Mouse (Mus musculus) MEL (cell line): ENCODE measurements around the gene Rapgef2. TPM values are rescaled to one million over a fixed set of nuclear protein-coding genes. Genes with fewer than 3 reads are reported as not detected.

Source experiments
- DNase-seq: peaks from one replicate; pipeline ENCODE4 v3.0.0; 2011; ENCODE audit warnings: low read depth, low spot score
- H3K27ac ChIP-seq: 2 replicates; pipeline ENCODE4 v1.5.1; 2012; ENCODE audit warnings: low read depth, mild to moderate bottlenecking, control low read depth, low read length, moderate library complexity; ENCODE audit not compliant: control insufficient read depth
- H3K27me3 ChIP-seq, 2 experiments: fragments of 150-350 bp in 1 of 2; sonication (generic) in 1 of 2; 2 replicates each; pipeline ENCODE4 v1.6.1; 2012; ENCODE audit warnings: low read length in 2 of 2, mild to moderate bottlenecking in 2 of 2, improper control_type of control experiment in 1 of 2, moderate library complexity in 1 of 2; ENCODE audit not compliant: insufficient read depth in 2 of 2, control insufficient read depth in 1 of 2
- H3K36me3 ChIP-seq, 2 experiments: 2 replicates each; pipeline ENCODE4 v1.6.1; 2012 to 2014; ENCODE audit warnings: low read length in 2 of 2, improper control_type of control experiment in 1 of 2, inconsistent platforms in 1 of 2, mild to moderate bottlenecking in 1 of 2; ENCODE audit not compliant: insufficient read depth in 2 of 2, control insufficient read depth in 1 of 2
- H3K4me1 ChIP-seq, 2 experiments: fragments of 150-350 bp in 1 of 2; sonication (generic) in 1 of 2; 2 replicates each; pipeline ENCODE4 v1.6.1; 2012; ENCODE audit warnings: low read length in 2 of 2, improper control_type of control experiment in 1 of 2, mild to moderate bottlenecking in 1 of 2; ENCODE audit not compliant: insufficient read depth in 2 of 2, control insufficient read depth in 1 of 2
- H3K4me3 ChIP-seq, 2 experiments: fragments of 150-350 bp in 1 of 2; sonication (generic) in 1 of 2; 2 replicates each; pipeline ENCODE4 v1.5.1; 2012; ENCODE audit warnings: low read depth in 2 of 2, low read length in 2 of 2, mild to moderate bottlenecking in 2 of 2, moderate library complexity in 2 of 2, control low read depth in 1 of 2, improper control_type of control experiment in 1 of 2; ENCODE audit not compliant: control insufficient read depth in 1 of 2, insufficient read depth in 1 of 2
- H3K79me2 ChIP-seq: 2 replicates; pipeline ENCODE4 v1.6.1; 2012; ENCODE audit warnings: mild to moderate bottlenecking, low read length, moderate library complexity; ENCODE audit not compliant: control insufficient read depth, poor library complexity, insufficient read depth
- H3K9ac ChIP-seq: 2 replicates; pipeline ENCODE4 v1.6.1; 2012; ENCODE audit warnings: low read depth, mild to moderate bottlenecking, control low read depth, low read length, moderate library complexity; ENCODE audit not compliant: control insufficient read depth, poor library complexity, severe bottlenecking
- H3K9me3 ChIP-seq: fragments of 150-350 bp; sonication (generic); replicated peaks from 2 replicates; pipeline ENCODE4 v1.6.1; 2012; ENCODE audit warnings: mild to moderate bottlenecking, low read length, improper control_type of control experiment, moderate library complexity; ENCODE audit not compliant: insufficient read depth
- BHLHE40 ChIP-seq: IDR thresholded peaks from 2 replicates; pipeline ENCODE4 v1.6.1; 2012; ENCODE audit warnings: low read depth, mild to moderate bottlenecking, inconsistent platforms, low read length, improper control_type of control experiment, borderline replicate concordance
- CHD2 ChIP-seq: IDR thresholded peaks from 2 replicates; pipeline ENCODE4 v1.6.1; 2011; ENCODE audit warnings: low read length, improper control_type of control experiment
- CTCF ChIP-seq, 3 experiments: IDR thresholded peaks in 2 of 3; conservative IDR thresholded peaks in 1 of 3; 2 replicates each; pipeline ENCODE4 v1.5.1; 2011 to 2012; ENCODE audit warnings: low read length in 3 of 3, low read depth in 2 of 3, mild to moderate bottlenecking in 2 of 3, improper control_type of control experiment in 1 of 3, inconsistent platforms in 1 of 3, mixed read lengths in 1 of 3, moderate library complexity in 1 of 3; ENCODE audit not compliant: control insufficient read depth in 1 of 3, insufficient read depth in 1 of 3, poor library complexity in 1 of 3, severe bottlenecking in 1 of 3
- E2F4 ChIP-seq: IDR thresholded peaks from 2 replicates; pipeline ENCODE4 v1.6.1; 2011; ENCODE audit warnings: low read depth, low read length, improper control_type of control experiment, borderline replicate concordance
- ELF1 ChIP-seq: IDR thresholded peaks from 2 replicates; pipeline ENCODE4 v1.6.1; 2014; ENCODE audit warnings: low read depth, mild to moderate bottlenecking, inconsistent platforms, low read length, improper control_type of control experiment, moderate library complexity
- EP300 ChIP-seq, 2 experiments: IDR thresholded peaks; 2 replicates each; pipeline ENCODE4 v1.6.1; 2011; ENCODE audit warnings: improper control_type of control experiment in 2 of 2, low read length in 2 of 2, low read depth in 1 of 2, mild to moderate bottlenecking in 1 of 2
- GABPA ChIP-seq: IDR thresholded peaks from 2 replicates; pipeline ENCODE4 v1.6.1; 2012; ENCODE audit warnings: low read depth, mild to moderate bottlenecking, inconsistent platforms, low read length, improper control_type of control experiment, moderate library complexity
- GATA1 ChIP-seq: IDR thresholded peaks from 2 replicates; pipeline ENCODE4 v1.6.1; 2011; ENCODE audit warnings: low read depth, low read length, improper control_type of control experiment
- HCFC1 ChIP-seq: IDR thresholded peaks from 2 replicates; pipeline ENCODE4 v1.6.1; 2012; ENCODE audit warnings: low read depth, mild to moderate bottlenecking, inconsistent platforms, low read length, improper control_type of control experiment, moderate library complexity
- JUND ChIP-seq: IDR thresholded peaks from 2 replicates; pipeline ENCODE4 v1.6.1; 2011; ENCODE audit warnings: low read depth, mild to moderate bottlenecking, improper control_type of control experiment, low read length
- KAT2A ChIP-seq: conservative IDR thresholded peaks from 2 replicates; pipeline ENCODE4 v1.6.1; 2012; ENCODE audit warnings: low read depth, low read length, improper control_type of control experiment, inconsistent platforms
- MAFK ChIP-seq: IDR thresholded peaks from 2 replicates; pipeline ENCODE4 v1.6.1; 2011; ENCODE audit warnings: low read depth, mild to moderate bottlenecking, low read length, improper control_type of control experiment, borderline replicate concordance
- MAZ ChIP-seq: IDR thresholded peaks from 2 replicates; pipeline ENCODE4 v1.6.1; 2012; ENCODE audit warnings: low read depth, mild to moderate bottlenecking, inconsistent platforms, low read length, improper control_type of control experiment
- MXI1 ChIP-seq: IDR thresholded peaks from 2 replicates; pipeline ENCODE4 v1.6.1; 2011; ENCODE audit warnings: mild to moderate bottlenecking, low read depth, low read length, improper control_type of control experiment
- MYB ChIP-seq: IDR thresholded peaks from 2 replicates; pipeline ENCODE4 v1.6.1; 2011; ENCODE audit warnings: mild to moderate bottlenecking, low read depth, low read length, improper control_type of control experiment
- MYC ChIP-seq: IDR thresholded peaks from 2 replicates; pipeline ENCODE4 v1.6.1; 2011; ENCODE audit warnings: low read depth, mild to moderate bottlenecking, low read length, improper control_type of control experiment, moderate library complexity
- NELFE ChIP-seq: IDR thresholded peaks from 2 replicates; pipeline ENCODE4 v1.6.1; 2011; ENCODE audit warnings: low read depth, low read length, improper control_type of control experiment
- POLR2A ChIP-seq, 2 experiments: IDR thresholded peaks; 2 replicates each; pipeline ENCODE4 v1.6.1; 2011 to 2012; ENCODE audit warnings: low read length in 2 of 2, mild to moderate bottlenecking in 2 of 2, control low read depth in 1 of 2, improper control_type of control experiment in 1 of 2, low read depth in 1 of 2, moderate library complexity in 1 of 2; ENCODE audit not compliant: control insufficient read depth in 1 of 2, insufficient read depth in 1 of 2, poor library complexity in 1 of 2
- POLR2AphosphoS2 ChIP-seq: IDR thresholded peaks from 2 replicates; pipeline ENCODE4 v1.6.1; 2011; ENCODE audit warnings: low read length, improper control_type of control experiment
- POLR2AphosphoS5 ChIP-seq: IDR thresholded peaks from 2 replicates; pipeline ENCODE4 v1.6.1; 2012; ENCODE audit warnings: low read depth, borderline replicate concordance, mild to moderate bottlenecking, inconsistent platforms, low read length, moderate library complexity, mixed read lengths
- RAD21 ChIP-seq: IDR thresholded peaks from 2 replicates; pipeline ENCODE4 v1.6.1; 2011; ENCODE audit warnings: mild to moderate bottlenecking, low read depth, low read length, improper control_type of control experiment
- RCOR1 ChIP-seq: IDR thresholded peaks from 2 replicates; pipeline ENCODE4 v1.6.1; 2012; ENCODE audit warnings: low read depth, mild to moderate bottlenecking, inconsistent platforms, low read length, improper control_type of control experiment
- SIN3A ChIP-seq: IDR thresholded peaks from 2 replicates; pipeline ENCODE4 v1.6.1; 2012; ENCODE audit warnings: low read length, improper control_type of control experiment, inconsistent platforms
- SMC3 ChIP-seq: IDR thresholded peaks from 2 replicates; pipeline ENCODE4 v1.6.1; 2011; ENCODE audit warnings: low read depth, low read length, improper control_type of control experiment
- TAL1 ChIP-seq: IDR thresholded peaks from 2 replicates; pipeline ENCODE4 v1.6.1; 2012; ENCODE audit warnings: mild to moderate bottlenecking, inconsistent platforms, low read length, moderate library complexity, mixed read lengths
- TBP ChIP-seq: IDR thresholded peaks from 2 replicates; pipeline ENCODE4 v1.8.0; 2011; ENCODE audit warnings: low read depth, low read length, improper control_type of control experiment
- TCF12 ChIP-seq: IDR thresholded peaks from 2 replicates; pipeline ENCODE4 v1.6.1; 2014; ENCODE audit warnings: low read depth, mild to moderate bottlenecking, inconsistent platforms, low read length, improper control_type of control experiment, moderate library complexity
- UBTF ChIP-seq: IDR thresholded peaks from 2 replicates; pipeline ENCODE4 v1.6.1; 2012; ENCODE audit warnings: low read depth, mild to moderate bottlenecking, inconsistent platforms, low read length, improper control_type of control experiment, moderate library complexity, borderline replicate concordance; ENCODE audit not compliant: insufficient read depth
- ZC3H11A ChIP-seq: IDR thresholded peaks from 2 replicates; pipeline ENCODE4 v1.6.1; 2012; ENCODE audit warnings: low read depth, mild to moderate bottlenecking, inconsistent platforms, low read length, improper control_type of control experiment
- ZKSCAN1 ChIP-seq: IDR thresholded peaks from 2 replicates; pipeline ENCODE4 v1.6.1; 2012; ENCODE audit warnings: low read depth, mild to moderate bottlenecking, inconsistent platforms, low read length, improper control_type of control experiment, moderate library complexity
- ZMIZ1 ChIP-seq: IDR thresholded peaks from 2 replicates; pipeline ENCODE4 v1.6.1; 2012; ENCODE audit warnings: low read depth, mild to moderate bottlenecking, inconsistent platforms, low read length, improper control_type of control experiment, moderate library complexity
- ZNF384 ChIP-seq: IDR thresholded peaks from 2 replicates; pipeline ENCODE4 v1.6.1; 2012; ENCODE audit warnings: low read depth, mild to moderate bottlenecking, inconsistent platforms, low read length, improper control_type of control experiment
- polyA plus RNA-seq, 2 experiments: library from polyadenylated mRNA; stranded (reverse) in 1 of 2; unstranded in 1 of 2; fragments of >175 nt in 1 of 2; fragments of >200 nt in 1 of 2; gene quantifications; 2 replicates each; pipeline versions ENCODE4 v1.2.1 to v1.2.4; 2012; ENCODE audit warnings: low replicate concordance in 2 of 2, low read depth in 1 of 2; ENCODE audit not compliant: insufficient read length in 2 of 2, insufficient read depth in 1 of 2, missing spikeins in 1 of 2
- total RNA-seq: library from RNA; depleted of rRNA; stranded (reverse); fragments of 300-350 nt; gene quantifications from 2 replicates; pipeline ENCODE4 v1.2.3, GENCODE M21; 2012

The Rapgef2 gene
- total and polyA plus RNA-seq, 3 experiments: 4.2 to 4.6 TPM; not detected in 1

DNA sequence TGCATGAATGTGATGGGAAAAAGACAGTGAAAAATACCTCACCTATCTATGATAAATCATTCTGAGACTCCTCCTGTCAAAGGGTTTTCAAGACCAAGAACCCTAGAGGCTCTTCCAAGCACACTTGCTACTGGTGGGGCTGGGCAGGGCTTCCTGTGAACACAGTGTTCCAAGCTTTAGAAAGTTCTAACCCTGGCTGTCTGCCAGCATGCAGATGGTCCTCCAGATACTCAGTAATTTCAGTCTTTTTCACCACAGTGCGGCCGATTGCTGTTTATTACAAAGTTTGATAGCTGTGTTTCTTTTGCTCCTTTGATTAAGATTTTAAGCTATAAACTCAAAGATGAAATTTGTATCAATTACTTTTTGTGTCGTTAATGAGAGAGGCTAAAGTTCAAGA, 83.1 kb downstream of the Rapgef2 start (continued):
- no peak for TF ChIP-seq ELF1
- no peak for TF ChIP-seq GABPA
- no peak for TF ChIP-seq MAFK
- no peak for TF ChIP-seq NELFE
- TF ChIP-seq RAD21: no peak
- TF ChIP-seq CTCF (IDR thresholded peaks at IDR 0.05 in 2 of 3, conservative IDR thresholded peaks at IDR 0.05 in 1 of 3; ENCODE audit: control insufficient read depth in 1 of 3, insufficient read depth in 1 of 3, low read depth in 2 of 3, low read length in 3 of 3, poor library complexity in 1 of 3, severe bottlenecking in 1 of 3): no peak
- peak; percentile 70 for TF ChIP-seq RCOR1
- TF ChIP-seq CHD2: no peak
- no peak for TF ChIP-seq MYB
- TF ChIP-seq POLR2A (IDR thresholded peaks at IDR 0.05; ENCODE audit: control insufficient read depth in 1 of 2, insufficient read depth in 1 of 2, low read depth in 1 of 2, low read length in 2 of 2, poor library complexity in 1 of 2): no peak
- TF ChIP-seq TCF12: peak; percentile 82
- TF ChIP-seq POLR2AphosphoS2: no peak
- TF ChIP-seq MYC: no peak; the same call in 1 of the 2 replicates

DNA sequence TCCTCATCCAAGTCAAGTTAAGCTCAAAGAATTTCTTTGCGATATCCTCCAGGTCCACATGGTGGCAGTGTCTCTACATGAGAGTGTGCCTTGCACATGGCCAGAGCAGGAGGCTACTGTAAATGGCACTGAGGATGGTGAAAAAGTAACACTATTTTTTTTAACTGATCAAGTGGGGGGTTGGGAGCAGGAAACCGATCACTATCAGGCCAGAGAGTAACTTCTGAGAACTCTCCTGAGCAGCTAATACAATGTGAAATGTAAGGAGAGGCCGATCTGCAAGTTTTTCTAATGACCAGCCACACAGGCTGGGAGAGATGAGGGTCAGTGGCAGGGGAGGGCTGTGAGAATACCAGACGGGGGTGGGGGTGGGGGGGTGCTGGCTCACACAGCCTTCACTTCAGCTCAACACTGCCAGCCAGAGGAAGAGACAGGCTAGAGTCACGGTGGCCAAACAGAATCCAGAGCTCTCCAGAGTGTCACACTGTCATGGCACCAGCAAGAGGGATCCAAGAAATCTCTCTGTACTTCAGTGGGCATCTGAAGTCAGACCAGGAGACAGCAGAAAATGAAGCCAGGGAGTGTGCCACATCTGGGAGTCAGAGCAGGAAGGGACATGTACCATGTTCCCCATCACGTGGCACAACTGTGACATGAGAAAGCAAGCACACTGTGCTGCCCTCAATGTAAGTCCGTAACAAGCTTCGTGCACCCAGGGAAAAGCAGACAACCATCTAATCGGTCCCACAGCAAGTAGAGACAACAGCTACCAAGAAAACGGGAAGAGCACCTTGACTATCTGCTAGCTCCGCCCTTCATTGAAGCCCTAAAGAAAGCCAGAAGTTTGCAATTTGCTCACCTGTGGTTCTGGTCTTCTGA, 83.8 kb downstream of the Rapgef2 start:
- Histone ChIP-seq H3K9me3 (no peaks in the 10 kb centered on the region), H3K27me3 (no peaks in the 10 kb centered on the region), H3K9ac (peak overlapping the region; percentile 43), H3K79me2 (no peaks in the 10 kb centered on the region), H3K4me1 (peaks cover 0 to 5% of the 10 kb centered on the region in 2 experiments; a peak in 1 of 4 replicates), H3K36me3 (no peaks in the 10 kb centered on the region; a peak in 1 of 4 replicates), H3K27ac (peak overlapping the region; percentile 77), H3K4me3 (peak overlapping the region; percentile 22 to 35; a peak in 3 of 4 replicates)
- peak; percentile 86 for DNase-seq
- no peak; the same call in 1 of the 2 replicates for TF ChIP-seq CHD2
- no peak for TF ChIP-seq MAZ
- no peak for TF ChIP-seq POLR2AphosphoS2
- peak; percentile 87 for TF ChIP-seq ZNF384
- no peak for TF ChIP-seq POLR2AphosphoS5
- TF ChIP-seq UBTF: no peak
- no peak; the same call in 1 of the 2 replicates for TF ChIP-seq TBP
- TF ChIP-seq MXI1: peak; percentile 86
- no peak for TF ChIP-seq RCOR1
- peak; percentile 57; the same call in 1 of the 2 replicates for TF ChIP-seq GATA1
- TF ChIP-seq ZMIZ1: no peak
- no peak for TF ChIP-seq MYB
- no peak for TF ChIP-seq JUND
- TF ChIP-seq MYC: peak; percentile 97
- no peak for TF ChIP-seq ZKSCAN1
- TF ChIP-seq KAT2A: no peak
- peak; percentile 94 for TF ChIP-seq ZC3H11A
- TF ChIP-seq SMC3: peak; percentile 94
- TF ChIP-seq TCF12: no peak
- TF ChIP-seq SIN3A: peak; percentile 79
- peak in 1 of 2 experiments; percentile 18; a peak in 1 of 4 replicates for TF ChIP-seq EP300 (IDR thresholded peaks at IDR 0.05; ENCODE audit: low read depth in 1 of 2, low read length in 2 of 2)
- TF ChIP-seq TAL1: no peak
- no peak for TF ChIP-seq E2F4
- TF ChIP-seq HCFC1: no peak
- TF ChIP-seq BHLHE40: peak; percentile 27; the same call in 1 of the 2 replicates
- no peak for TF ChIP-seq GABPA
